Mouse (Mus musculus) midbrain, embryonic 15.5 days (tissue): ENCODE data around the gene Sfrp5. TPM values are rescaled to one million over a fixed set of nuclear protein-coding genes. Genes with fewer than 3 reads are reported as not detected.
A peak's percentile ranks its signal among the peaks of the same experiment; 100 is the strongest.

Source experiments
- ATAC-seq: fragments of 200-750 bp; cut with Nextera tagmentation; replicated peaks from 2 replicates; pipeline ENCODE4 v1.8.0; 2017; ENCODE audit warnings: moderate TSS enrichment
- H3K27ac ChIP-seq: fragments of 300-500 bp; sonication (generic); 2 replicates; pipeline ENCODE4 v1.5.1; 2015; ENCODE audit warnings: mild to moderate bottlenecking, inconsistent platforms
- H3K27me3 ChIP-seq: fragments of 300-500 bp; sonication (generic); replicated peaks from 2 replicates; pipeline ENCODE4 v1.6.1; 2015; ENCODE audit warnings: inconsistent platforms
- H3K36me3 ChIP-seq: fragments of 300-500 bp; sonication (generic); replicated peaks from 2 replicates; pipeline ENCODE4 v1.6.1; 2015; ENCODE audit warnings: inconsistent platforms
- H3K4me1 ChIP-seq: fragments of 300-500 bp; sonication (generic); 2 replicates; pipeline ENCODE4 v1.6.1; 2015; ENCODE audit warnings: inconsistent platforms
- H3K4me2 ChIP-seq: fragments of 300-500 bp; sonication (generic); 2 replicates; pipeline ENCODE4 v1.6.1; 2015; ENCODE audit warnings: inconsistent platforms, mild to moderate bottlenecking, moderate library complexity
- H3K4me3 ChIP-seq: fragments of 300-500 bp; sonication (generic); 2 replicates; pipeline ENCODE4 v1.5.1; 2015; ENCODE audit warnings: mild to moderate bottlenecking, inconsistent platforms
- H3K9ac ChIP-seq: fragments of 300-500 bp; sonication (generic); 2 replicates; pipeline ENCODE4 v1.6.1; 2015; ENCODE audit warnings: mild to moderate bottlenecking, inconsistent platforms
- H3K9me3 ChIP-seq: fragments of 300-500 bp; sonication (generic); 2 replicates; pipeline ENCODE4 v1.6.1; 2016; ENCODE audit warnings: inconsistent platforms
- WGBS: fragments of 180-500 bp; shearing (Covaris S2); methylation state at CpG from one replicate; pipeline ENCODE4 v1.1.7; 2015; ENCODE audit warnings: mixed read lengths; 5-methylcytosine and 5-hydroxymethylcytosine counted together
- polyA plus RNA-seq: library from polyadenylated mRNA; unstranded; fragments of >200 nt; fragmentation: Nextera tagmentation; extraction: Ambion mirVana; gene quantifications from 2 replicates; pipeline ENCODE4 v1.2.1, GENCODE M21; 2015

The Sfrp5 gene
- polyA plus RNA-seq: 1.1 and 1.3 TPM in 2 replicates

GRCm38 (mm10) chr19:42201696-42202381, at the start of gene Sfrp5:
Sfrp5 (minus strand) TSS chr19:42202252.
- Histone ChIP-seq H3K4me2 (peak within 1 kb of the TSS; percentile 46), H3K9me3 (no peaks in the 10 kb centered on the region), H3K27me3 (peaks cover 57% of the 10 kb centered on the region), H3K27ac (no peak within 1 kb of the TSS), H3K36me3 (no peaks in the 10 kb centered on the region), H3K4me3 (peak within 1 kb of the TSS; percentile 28), H3K9ac (0 out of 2 replicates have a peak within 1 kb of the TSS, but pooled peaks have one; percentile 0), H3K4me1 (peaks cover 16% of the 10 kb centered on the region)
- peak; percentile 38; the same call in 1 of the 2 replicates for ATAC-seq
- WGBS: under 1% methylated on average over 60 of the region's 60 CpGs

GRCm38 (mm10) chr19:42249976-42250914, 48.2 kb upstream of the Sfrp5 start:
- H3K27ac ChIP-seq: no peak overlapping the region
- 63% methylated on average over 11 of the region's 11 CpGs for WGBS
- no peak overlapping the region for H3K9ac ChIP-seq
- H3K9me3 ChIP-seq: no peaks in the 10 kb centered on the region
- no peak for ATAC-seq
- H3K4me1 ChIP-seq: peaks cover 6% of the 10 kb centered on the region
- no peak overlapping the region for H3K4me2 ChIP-seq
- H3K36me3 ChIP-seq: no peaks in the 10 kb centered on the region
- H3K4me3 ChIP-seq: no peak overlapping the region
- H3K27me3 ChIP-seq: no peaks in the 10 kb centered on the region

GRCm38 (mm10) chr19:42247519-42247918, 45.5 kb upstream of the Sfrp5 start, which contains the start of gene Golga7b:
Golga7b (plus strand) TSS chr19:42247574.
- Histone ChIP-seq H3K27me3 (no peaks in the 10 kb centered on the region), H3K4me1 (no peaks in the 10 kb centered on the region), H3K4me2 (no peak within 1 kb of the TSS), H3K27ac (no peak within 1 kb of the TSS), H3K9ac (no peak within 1 kb of the TSS), H3K36me3 (no peaks in the 10 kb centered on the region), H3K9me3 (no peaks in the 10 kb centered on the region), H3K4me3 (no peak within 1 kb of the TSS)
- no peak for ATAC-seq
- 68% methylated on average over 3 of the region's 3 CpGs for WGBS

DNA sequence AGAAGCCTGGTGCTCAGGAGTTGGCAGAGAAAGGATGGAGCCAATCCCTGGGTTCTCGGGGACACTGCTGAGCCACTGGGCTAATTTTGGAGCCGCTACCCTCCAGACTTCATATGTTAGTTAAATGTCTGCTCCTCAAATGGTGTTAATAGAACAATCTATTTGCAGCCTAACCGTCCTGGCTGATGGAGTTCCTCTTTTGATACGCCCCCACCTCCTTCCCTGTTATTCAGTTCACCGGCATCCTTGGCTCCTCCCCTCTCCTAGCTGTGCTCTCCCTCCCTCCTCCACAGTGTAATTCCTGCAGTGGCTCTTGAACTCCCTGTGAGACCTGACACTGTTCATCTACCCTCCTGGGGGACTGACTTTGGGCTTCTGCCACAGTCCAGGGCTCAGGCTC, 44.6 kb upstream of the Sfrp5 start:
- Histone ChIP-seq H3K36me3 (no peaks in the 10 kb centered on the region), H3K27ac (no peak overlapping the region), H3K4me2 (no peak overlapping the region), H3K4me3 (no peak overlapping the region), H3K9ac (no peak overlapping the region), H3K27me3 (no peaks in the 10 kb centered on the region), H3K4me1 (no peaks in the 10 kb centered on the region), H3K9me3 (no peaks in the 10 kb centered on the region)
- 47% methylated on average over 5 of the region's 5 CpGs for WGBS
- no peak for ATAC-seq

DNA sequence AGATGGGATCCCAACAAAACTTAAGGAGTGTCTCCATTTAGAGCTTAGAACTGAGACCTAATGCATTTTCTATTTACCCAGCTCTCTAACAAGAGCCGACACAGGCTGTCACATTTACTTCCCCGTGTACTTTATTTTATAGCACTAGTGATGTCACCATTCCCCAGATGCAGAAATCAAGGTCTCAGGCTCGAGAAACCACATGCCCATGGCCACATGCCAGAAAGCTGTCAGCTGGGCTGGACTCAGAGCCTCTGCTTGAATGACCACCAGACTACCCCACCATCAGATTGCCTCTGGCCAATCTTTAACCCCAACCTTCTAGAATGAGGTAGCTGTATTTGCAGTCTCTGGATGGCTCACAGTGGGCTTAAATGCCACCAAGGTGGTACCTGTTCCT, 41.3 kb upstream of the Sfrp5 start:
- no peaks in the 10 kb centered on the region for H3K4me1 ChIP-seq
- ATAC-seq: no peak
- no peaks in the 10 kb centered on the region for H3K9me3 ChIP-seq
- H3K36me3 ChIP-seq: no peaks in the 10 kb centered on the region
- H3K9ac ChIP-seq: no peak overlapping the region
- H3K4me3 ChIP-seq: no peak overlapping the region
- no peaks in the 10 kb centered on the region for H3K27me3 ChIP-seq
- WGBS: 68% methylated on average over 3 of the region's 3 CpGs
- H3K4me2 ChIP-seq: no peak overlapping the region
- H3K27ac ChIP-seq: no peak overlapping the region

GRCm38 (mm10) chr19:42240881-42241280, 38.8 kb upstream of the Sfrp5 start:
- Histone ChIP-seq H3K9me3 (no peaks in the 10 kb centered on the region), H3K4me2 (no peak overlapping the region), H3K4me1 (peaks cover 7% of the 10 kb centered on the region; the same call in 1 of the 2 replicates), H3K27me3 (no peaks in the 10 kb centered on the region), H3K9ac (no peak overlapping the region), H3K27ac (no peak overlapping the region), H3K4me3 (no peak overlapping the region), H3K36me3 (no peaks in the 10 kb centered on the region)
- ATAC-seq: no peak
- WGBS: 62% methylated on average over 8 of the region's 8 CpGs

DNA sequence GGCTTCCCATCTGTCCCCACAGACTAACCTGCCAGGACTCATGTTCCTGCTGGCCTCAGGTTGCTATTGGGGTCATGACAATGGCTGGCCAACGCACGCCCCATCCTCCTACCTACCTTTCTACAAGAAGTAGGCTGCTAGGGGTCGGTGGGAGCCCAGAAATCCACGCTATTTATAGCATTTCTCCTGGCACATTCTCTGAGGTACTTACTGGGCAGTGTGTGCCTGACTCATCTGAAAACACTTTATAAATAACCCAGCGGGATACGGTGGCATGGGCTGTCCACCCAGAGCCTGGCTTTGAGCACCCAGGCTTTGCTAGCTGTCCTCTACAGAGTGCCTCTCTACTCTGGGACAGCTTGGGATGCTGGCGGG, 36.3 kb upstream of the Sfrp5 start:
- no peak overlapping the region for H3K4me2 ChIP-seq
- H3K27me3 ChIP-seq: no peaks in the 10 kb centered on the region
- WGBS: 78% methylated on average over 7 of the region's 7 CpGs
- no peak overlapping the region for H3K4me3 ChIP-seq
- no peak overlapping the region for H3K9ac ChIP-seq
- no peak for ATAC-seq
- no peak overlapping the region for H3K27ac ChIP-seq
- no peaks in the 10 kb centered on the region for H3K36me3 ChIP-seq
- H3K4me1 ChIP-seq: peaks cover 7% of the 10 kb centered on the region; the same call in 1 of the 2 replicates
- H3K9me3 ChIP-seq: no peaks in the 10 kb centered on the region

GRCm38 (mm10) chr19:42237602-42238340, 35.7 kb upstream of the Sfrp5 start:
- Histone ChIP-seq H3K4me2 (no peak overlapping the region), H3K9me3 (no peaks in the 10 kb centered on the region), H3K9ac (no peak overlapping the region), H3K27me3 (no peaks in the 10 kb centered on the region), H3K27ac (peak overlapping the region; percentile 27; the same call in 1 of the 2 replicates), H3K4me3 (no peak overlapping the region), H3K4me1 (peaks cover 7% of the 10 kb centered on the region; the same call in 1 of the 2 replicates), H3K36me3 (no peaks in the 10 kb centered on the region)
- WGBS: 20% methylated on average over 4 of the region's 4 CpGs
- ATAC-seq: no peak

DNA sequence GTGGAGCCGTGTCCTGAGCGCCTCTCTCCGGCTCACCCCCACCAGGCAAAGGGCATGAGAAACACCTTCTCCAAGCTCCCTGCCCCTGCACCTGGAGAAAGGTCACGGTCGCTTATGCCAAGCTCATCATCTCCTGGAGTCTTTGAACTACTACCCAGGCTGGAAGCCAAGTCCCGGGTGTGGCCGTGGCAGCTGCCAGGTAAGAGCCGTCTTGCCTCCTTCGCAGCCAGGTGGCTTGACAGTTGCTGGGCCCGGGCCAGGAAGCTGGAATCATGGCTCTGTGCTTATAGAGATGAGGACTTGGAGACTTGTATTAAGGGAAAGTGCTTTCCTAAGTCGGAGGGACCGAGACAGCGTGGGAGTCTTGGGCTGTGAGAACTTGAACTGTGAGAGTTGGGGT, 28.9 kb upstream of the Sfrp5 start:
- no peak overlapping the region for H3K4me2 ChIP-seq
- no peak overlapping the region for H3K4me3 ChIP-seq

GRCm38 (mm10) chr19:42230288-42230568, 28.2 kb upstream of the Sfrp5 start:
- H3K9me3 ChIP-seq: no peaks in the 10 kb centered on the region
- H3K27ac ChIP-seq: no peak overlapping the region
- H3K9ac ChIP-seq: no peak overlapping the region
- no peaks in the 10 kb centered on the region for H3K36me3 ChIP-seq
- H3K4me2 ChIP-seq: no peak overlapping the region
- 0 out of 2 replicates have a peak, but pooled peaks cover 4% of the 10 kb centered on the region for H3K4me1 ChIP-seq
- no peak overlapping the region for H3K4me3 ChIP-seq
- no peak for ATAC-seq
- WGBS: 75% methylated on average over 5 of the region's 5 CpGs
- no peaks in the 10 kb centered on the region; the same call in 1 of the 2 replicates for H3K27me3 ChIP-seq

More for the DNA sequence above, 28.9 kb upstream of the Sfrp5 start:
- Histone ChIP-seq H3K4me1 (0 out of 2 replicates have a peak, but pooled peaks cover 4% of the 10 kb centered on the region), H3K36me3 (no peaks in the 10 kb centered on the region), H3K27me3 (no peaks in the 10 kb centered on the region; the same call in 1 of the 2 replicates), H3K27ac (no peak overlapping the region), H3K9me3 (no peaks in the 10 kb centered on the region), H3K9ac (no peak overlapping the region)
- ATAC-seq: no peak
- WGBS: 90% methylated on average over 13 of the region's 13 CpGs

GRCm38 (mm10) chr19:42229499-42230287, 27.6 kb upstream of the Sfrp5 start:
- H3K27me3 ChIP-seq: no peaks in the 10 kb centered on the region; the same call in 1 of the 2 replicates
- no peak overlapping the region for H3K27ac ChIP-seq
- H3K9ac ChIP-seq: no peak overlapping the region
- 0 out of 2 replicates have a peak, but pooled peaks cover 4% of the 10 kb centered on the region for H3K4me1 ChIP-seq
- H3K4me3 ChIP-seq: no peak overlapping the region
- no peak overlapping the region for H3K4me2 ChIP-seq
- H3K36me3 ChIP-seq: no peaks in the 10 kb centered on the region
- WGBS: 69% methylated on average over 17 of the region's 17 CpGs
- no peaks in the 10 kb centered on the region for H3K9me3 ChIP-seq
- ATAC-seq: no peak
